Mouse (Mus musculus): ENCODE measurements around the gene 9430097D07Rik.

Gene 9430097D07Rik

GRCm38 (mm10) chr2:32556019-32556418, 19.5 kb downstream of the 9430097D07Rik start:
- peak; percentile 30 to 34 for DNase-seq

GRCm38 (mm10) chr2:32555484-32555883, 20.0 kb downstream of the 9430097D07Rik start:
- DNase-seq, result no peak

- peak in 1 of 2 experiments; percentile 31 for DNase-seq
Measured at GRCm38 (mm10) chr2:32553592-32554148, 21.8 kb downstream of the 9430097D07Rik start.

- no peak for DNase-seq
Measured at GRCm38 (mm10) chr2:32551236-32551635, 24.2 kb downstream of the 9430097D07Rik start.

- no peak for DNase-seq
Measured at GRCm38 (mm10) chr2:32549764-32550163, 25.7 kb downstream of the 9430097D07Rik start.

GRCm38 (mm10) chr2:32549171-32549570, 26.3 kb downstream of the 9430097D07Rik start:
- DNase-seq, result no peak

- DNase-seq, result no peak
Measured at GRCm38 (mm10) chr2:32547964-32548739, 27.3 kb downstream of the 9430097D07Rik start.

GRCm38 (mm10) chr2:32547380-32547779, 28.1 kb downstream of the 9430097D07Rik start:
- no peak for DNase-seq

- DNase-seq, result no peak
Measured at GRCm38 (mm10) chr2:32546951-32547350, 28.5 kb downstream of the 9430097D07Rik start.

- DNase-seq, result no peak
Measured at GRCm38 (mm10) chr2:32543031-32543449, 32.4 kb downstream of the 9430097D07Rik start.

GRCm38 (mm10) chr2:32541986-32542573, 33.4 kb downstream of the 9430097D07Rik start:
- peak; percentile 69 to 81 for DNase-seq

- no peak for DNase-seq
Measured at GRCm38 (mm10) chr2:32541333-32541908, 34.1 kb downstream of the 9430097D07Rik start.

GRCm38 (mm10) chr2:32539452-32539981, 36.0 kb downstream of the 9430097D07Rik start:
- no peak for DNase-seq

GRCm38 (mm10) chr2:32538461-32538860, 37.0 kb downstream of the 9430097D07Rik start:
- DNase-seq, result no peak

- no peak for DNase-seq
Measured at GRCm38 (mm10) chr2:32537941-32538340, 37.5 kb downstream of the 9430097D07Rik start.

- no peak for DNase-seq
Measured at GRCm38 (mm10) chr2:32537360-32537905, 38.1 kb downstream of the 9430097D07Rik start.

GRCm38 (mm10) chr2:32536634-32537359, 38.7 kb downstream of the 9430097D07Rik start:
- DNase-seq, result no peak

- DNase-seq, result peak in 1 of 2 experiments; percentile 33
Measured at GRCm38 (mm10) chr2:32536086-32536633, 39.3 kb downstream of the 9430097D07Rik start.

GRCm38 (mm10) chr2:32535501-32535991, 39.9 kb downstream of the 9430097D07Rik start:
- no peak for DNase-seq

- peak; percentile 99 for DNase-seq
Measured at GRCm38 (mm10) chr2:32534733-32535471, 40.6 kb downstream of the 9430097D07Rik start, which contains the start of gene Fam102a. TSS of gene Fam102a (plus strand) at chr2:32535332.
